Mouse (Mus musculus) heart, postnatal 4 days (tissue): ENCODE results near the gene Stxbp5. TPM values are rescaled to one million over a fixed set of nuclear protein-coding genes. Genes with fewer than 3 reads are reported as not detected.

Source experiments
- DNase-seq: peaks from one replicate; pipeline ENCODE4 v3.0.0; 2021
- total RNA-seq, 2 experiments: library from RNA; stranded (reverse); gene quantifications; 2 replicates each; pipeline ENCODE4 v1.2.3; 2021

Stxbp5 gene
- total RNA-seq, 2 experiments from 2014 or later, result 13.7 to 15.3 TPM

- DNase-seq, result no peak
Measured at GRCm38 (mm10) chr10:9857850-9858249, 43.0 kb downstream of the Stxbp5 start.

- DNase-seq, result no peak
Measured at GRCm38 (mm10) chr10:9856792-9857191, 44.1 kb downstream of the Stxbp5 start.

- DNase-seq, result no peak
Measured at GRCm38 (mm10) chr10:9846408-9846807, 54.5 kb downstream of the Stxbp5 start.

GRCm38 (mm10) chr10:9839408-9839807 lies 61.5 kb downstream of the Stxbp5 start:
- DNase-seq, result no peak

GRCm38 (mm10) chr10:9834986-9835385 lies 65.9 kb downstream of the Stxbp5 start:
- no peak for DNase-seq

GRCm38 (mm10) chr10:9832937-9833336 lies 67.9 kb downstream of the Stxbp5 start:
- DNase-seq, result no peak

GRCm38 (mm10) chr10:9829744-9830143 lies 71.1 kb downstream of the Stxbp5 start:
- DNase-seq, result no peak

- DNase-seq, result no peak
Measured at GRCm38 (mm10) chr10:9821299-9821698, 79.6 kb downstream of the Stxbp5 start.

- DNase-seq, result no peak
Measured at GRCm38 (mm10) chr10:9818574-9818973, 82.3 kb downstream of the Stxbp5 start.

- no peak for DNase-seq
Measured at GRCm38 (mm10) chr10:9813926-9814325, 87.0 kb downstream of the Stxbp5 start.

- DNase-seq, result no peak
Measured at GRCm38 (mm10) chr10:9807596-9807995, 93.3 kb downstream of the Stxbp5 start.

- DNase-seq, result no peak
Measured at GRCm38 (mm10) chr10:9805341-9805740, 95.5 kb downstream of the Stxbp5 start.

- DNase-seq, result no peak
Measured at GRCm38 (mm10) chr10:9803126-9803525, 97.8 kb downstream of the Stxbp5 start.

GRCm38 (mm10) chr10:9801571-9801970 lies 99.3 kb downstream of the Stxbp5 start:
- no peak for DNase-seq

- no peak for DNase-seq
Measured at GRCm38 (mm10) chr10:9799085-9799484, 101.8 kb downstream of the Stxbp5 start.

- DNase-seq, result no peak
Measured at GRCm38 (mm10) chr10:9796429-9796828, 104.5 kb downstream of the Stxbp5 start.

- DNase-seq, result no peak
Measured at GRCm38 (mm10) chr10:9794429-9794828, 106.5 kb downstream of the Stxbp5 start.

- DNase-seq, result no peak
Measured at GRCm38 (mm10) chr10:9790947-9791346, 109.9 kb downstream of the Stxbp5 start.

- DNase-seq, result no peak
Measured at GRCm38 (mm10) chr10:9786461-9786860, 114.4 kb downstream of the Stxbp5 start.

- no peak for DNase-seq
Measured at GRCm38 (mm10) chr10:9785651-9786050, 115.2 kb downstream of the Stxbp5 start.

- DNase-seq, result no peak
Measured at GRCm38 (mm10) chr10:9779864-9780263, 121.0 kb downstream of the Stxbp5 start.

GRCm38 (mm10) chr10:9770261-9770660 lies 130.6 kb downstream of the Stxbp5 start:
- DNase-seq, result no peak

GRCm38 (mm10) chr10:9763831-9764230 lies 137.0 kb downstream of the Stxbp5 start:
- no peak for DNase-seq

GRCm38 (mm10) chr10:9760264-9760663 lies 140.6 kb downstream of the Stxbp5 start:
- no peak for DNase-seq

- DNase-seq, result no peak
Measured at GRCm38 (mm10) chr10:9756546-9756945, 144.3 kb downstream of the Stxbp5 start.
